Mouse (Mus musculus): ENCODE measurements at regions not wholly inside any gene's neighbourhood (a gene's known extent, or its start where the extent isn't known, plus 50 kb on each side); places are given as distances from the start of the nearest gene placed in this dataset.

- no peak overlapping the region for H3K9ac ChIP-seq (ENCODE audit: insufficient read depth, low read depth, low read length, poor library complexity, severe bottlenecking)
Measured at GRCm38 (mm10) chr13:59972093-59972427, 149.1 kb upstream of the Tut7 start.

DNA sequence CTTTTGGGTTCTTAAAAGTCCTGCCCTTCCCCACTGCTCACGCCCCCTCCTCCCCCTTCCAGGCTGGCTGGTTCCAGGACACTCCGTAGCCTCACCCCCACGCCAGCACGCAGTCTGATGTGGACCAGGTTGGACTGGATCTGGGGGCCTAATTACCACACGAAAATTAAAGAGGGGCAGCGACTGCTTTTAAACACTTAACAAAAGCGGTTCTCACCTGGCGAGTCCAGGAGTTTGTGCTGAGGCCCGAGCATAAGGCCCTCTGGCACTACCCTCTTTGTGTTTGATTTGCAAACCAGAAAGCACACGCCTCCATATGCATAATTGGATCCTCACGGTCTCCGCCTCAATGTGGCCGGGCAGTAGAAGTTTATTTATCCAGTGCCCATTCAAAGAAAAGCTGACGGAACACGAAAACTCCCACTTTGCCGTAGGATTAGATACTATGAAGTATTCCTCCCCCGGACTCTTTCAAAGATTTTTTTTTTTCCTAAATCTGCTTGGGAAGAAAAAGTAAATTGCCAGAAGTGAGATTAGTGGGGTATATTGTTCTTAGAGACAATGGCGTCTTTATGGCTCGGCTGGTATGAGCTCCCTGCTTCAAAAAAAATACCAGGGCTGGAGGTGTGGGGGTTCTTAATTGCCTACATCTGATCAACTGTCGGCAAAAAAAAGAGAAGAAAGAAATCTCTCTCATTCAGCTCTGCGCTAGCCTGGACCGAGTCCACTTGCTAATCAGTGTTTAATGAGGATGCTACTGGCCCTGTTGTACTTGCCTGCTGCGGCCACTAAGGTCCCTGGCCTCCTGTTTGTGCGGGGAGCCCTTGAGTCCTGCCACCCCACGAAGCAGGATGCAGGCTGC, 148.5 kb upstream of the Tut7 start:
- in situ Hi-C loops (cut with MboI; ENCODE audit: low sequenced_read_pairs in 2 of 2, unreplicated experiment in 2 of 2) = no loop called here
- no peak for TF ChIP-seq CHD2 (IDR thresholded peaks at IDR 0.05; ENCODE audit: low read depth, low read length)
- no peak for TF ChIP-seq ZC3H11A (IDR thresholded peaks at IDR 0.05; ENCODE audit: borderline replicate concordance, low read depth, low read length)
- TF ChIP-seq MAFK (IDR thresholded peaks at IDR 0.05; ENCODE audit: insufficient read depth, low read depth, low read length) = no peak
- no peak for TF ChIP-seq HCFC1 (IDR thresholded peaks at IDR 0.05; ENCODE audit: borderline replicate concordance, insufficient read depth, low read length)
- no peak for TF ChIP-seq ZNF384 (IDR thresholded peaks at IDR 0.05; ENCODE audit: low read depth, low read length)
- peaks cover 0 to 7% of the 10 kb centered on the region in 2 experiments; a peak in 2 of 4 replicates for H3K4me1 ChIP-seq (ENCODE audit: control insufficient read depth in 2 of 2, insufficient read depth in 2 of 2, low read length in 2 of 2, poor library complexity in 1 of 2)
- peak overlapping the region in 1 of 2 experiments; percentile 14; a peak in 1 of 4 replicates for H3K4me3 ChIP-seq (ENCODE audit: insufficient read depth in 1 of 2, low read depth in 1 of 2, low read length in 2 of 2, poor library complexity in 1 of 2, severe bottlenecking in 1 of 2)
- no peak overlapping the region for H3K27ac ChIP-seq (ENCODE audit: insufficient read depth, low read depth, low read length, poor library complexity, severe bottlenecking)
- DNase-seq (ENCODE audit: low read depth, low spot score) = no peak
- no peaks in the 10 kb centered on the region for H3K9me3 ChIP-seq (ENCODE audit: control insufficient read depth, insufficient read depth, low read depth, low read length)
- no peaks in the 10 kb centered on the region for H3K36me3 ChIP-seq (ENCODE audit: control insufficient read depth, insufficient read depth, low read length, poor library complexity, severe bottlenecking)
- H3K9ac ChIP-seq (ENCODE audit: insufficient read depth, low read depth, low read length, poor library complexity, severe bottlenecking) = no peak overlapping the region

More at GRCm38 (mm10) chr13:59972093-59972427, 149.1 kb upstream of the Tut7 start:
- TF ChIP-seq MAFK (IDR thresholded peaks at IDR 0.05; ENCODE audit: insufficient read depth, low read depth, low read length) (no peak), HCFC1 (IDR thresholded peaks at IDR 0.05; ENCODE audit: borderline replicate concordance, insufficient read depth, low read length) (no peak), ZNF384 (IDR thresholded peaks at IDR 0.05; ENCODE audit: low read depth, low read length) (no peak), ZC3H11A (IDR thresholded peaks at IDR 0.05; ENCODE audit: borderline replicate concordance, low read depth, low read length) (no peak), CHD2 (IDR thresholded peaks at IDR 0.05; ENCODE audit: low read depth, low read length) (no peak)
- Histone ChIP-seq H3K9me3 (ENCODE audit: control insufficient read depth, insufficient read depth, low read depth, low read length) (no peaks in the 10 kb centered on the region), H3K36me3 (ENCODE audit: control insufficient read depth, insufficient read depth, low read length, poor library complexity, severe bottlenecking) (no peaks in the 10 kb centered on the region), H3K4me1 (ENCODE audit: control insufficient read depth in 2 of 2, insufficient read depth in 2 of 2, low read length in 2 of 2, poor library complexity in 1 of 2) (peaks cover 0 to 7% of the 10 kb centered on the region in 2 experiments; a peak in 2 of 4 replicates), H3K27ac (ENCODE audit: insufficient read depth, low read depth, low read length, poor library complexity, severe bottlenecking) (no peak overlapping the region), H3K4me3 (ENCODE audit: insufficient read depth in 1 of 2, low read depth in 1 of 2, low read length in 2 of 2, poor library complexity in 1 of 2, severe bottlenecking in 1 of 2) (no peak overlapping the region)
- DNase-seq (ENCODE audit: low read depth, low spot score) = no peak
- in situ Hi-C loops (cut with MboI; ENCODE audit: low sequenced_read_pairs in 2 of 2, unreplicated experiment in 2 of 2) = no loop called here

- in situ Hi-C loops (cut with MboI; ENCODE audit: low sequenced_read_pairs in 2 of 2, unreplicated experiment in 2 of 2) = no loop called here
Measured at GRCm38 (mm10) chr13:59970430-59970829, 147.5 kb upstream of the Tut7 start.

DNA sequence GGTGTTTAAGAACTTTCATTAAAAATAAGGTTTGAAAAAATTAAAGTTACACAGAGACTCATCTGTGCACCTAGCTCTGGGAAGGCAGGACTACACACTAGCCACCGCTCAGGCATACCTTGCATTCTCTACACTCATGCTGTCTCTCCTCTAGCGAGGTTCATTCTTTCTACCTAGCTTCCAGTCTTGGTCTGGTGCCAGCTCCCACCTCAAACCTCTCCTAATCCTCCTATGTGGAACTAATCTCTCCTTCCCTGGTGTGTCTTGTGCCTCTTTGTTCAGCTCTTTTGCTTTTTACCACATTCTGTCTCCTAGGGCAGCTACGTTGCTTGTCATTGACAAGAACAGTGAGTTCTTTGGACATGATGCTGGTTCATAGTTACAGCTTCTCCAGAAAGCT, 146.5 kb upstream of the Tut7 start:
- H3K4me3 ChIP-seq (ENCODE audit: insufficient read depth in 1 of 2, low read depth in 1 of 2, low read length in 2 of 2, poor library complexity in 1 of 2, severe bottlenecking in 1 of 2) = no peak overlapping the region
- in situ Hi-C loops (cut with MboI; ENCODE audit: low sequenced_read_pairs in 2 of 2, unreplicated experiment in 2 of 2) = no loop called here
- H3K27ac ChIP-seq (ENCODE audit: insufficient read depth, low read depth, low read length, poor library complexity, severe bottlenecking) = no peak overlapping the region
- DNase-seq (ENCODE audit: low read depth, low spot score) = no peak
- H3K9ac ChIP-seq (ENCODE audit: insufficient read depth, low read depth, low read length, poor library complexity, severe bottlenecking) = no peak overlapping the region
- no peaks in the 10 kb centered on the region for H3K9me3 ChIP-seq (ENCODE audit: control insufficient read depth, insufficient read depth, low read depth, low read length)
- no peaks in the 10 kb centered on the region for H3K36me3 ChIP-seq (ENCODE audit: control insufficient read depth, insufficient read depth, low read length, poor library complexity, severe bottlenecking)
- TF ChIP-seq CHD2 (IDR thresholded peaks at IDR 0.05; ENCODE audit: low read depth, low read length) (no peak), ZC3H11A (IDR thresholded peaks at IDR 0.05; ENCODE audit: borderline replicate concordance, low read depth, low read length) (no peak), MAFK (IDR thresholded peaks at IDR 0.05; ENCODE audit: insufficient read depth, low read depth, low read length) (no peak), ZNF384 (IDR thresholded peaks at IDR 0.05; ENCODE audit: low read depth, low read length) (no peak), HCFC1 (IDR thresholded peaks at IDR 0.05; ENCODE audit: borderline replicate concordance, insufficient read depth, low read length) (no peak)
- peaks cover 0 to 7% of the 10 kb centered on the region in 2 experiments; a peak in 2 of 4 replicates for H3K4me1 ChIP-seq (ENCODE audit: control insufficient read depth in 2 of 2, insufficient read depth in 2 of 2, low read length in 2 of 2, poor library complexity in 1 of 2)

More at GRCm38 (mm10) chr13:59970430-59970829, 147.5 kb upstream of the Tut7 start:
- Histone ChIP-seq H3K4me3 (ENCODE audit: insufficient read depth in 1 of 2, low read depth in 1 of 2, low read length in 2 of 2, poor library complexity in 1 of 2, severe bottlenecking in 1 of 2) (no peak overlapping the region), H3K4me1 (ENCODE audit: control insufficient read depth in 2 of 2, insufficient read depth in 2 of 2, low read length in 2 of 2, poor library complexity in 1 of 2) (peaks cover 0 to 7% of the 10 kb centered on the region in 2 experiments; a peak in 2 of 4 replicates), H3K36me3 (ENCODE audit: control insufficient read depth, insufficient read depth, low read length, poor library complexity, severe bottlenecking) (no peaks in the 10 kb centered on the region), H3K27ac (ENCODE audit: insufficient read depth, low read depth, low read length, poor library complexity, severe bottlenecking) (no peak overlapping the region), H3K9me3 (ENCODE audit: control insufficient read depth, insufficient read depth, low read depth, low read length) (no peaks in the 10 kb centered on the region), H3K9ac (ENCODE audit: insufficient read depth, low read depth, low read length, poor library complexity, severe bottlenecking) (no peak overlapping the region)
- DNase-seq (ENCODE audit: low read depth, low spot score) = no peak
- no peak for TF ChIP-seq MAFK (IDR thresholded peaks at IDR 0.05; ENCODE audit: insufficient read depth, low read depth, low read length)
- no peak for TF ChIP-seq ZNF384 (IDR thresholded peaks at IDR 0.05; ENCODE audit: low read depth, low read length)
- no peak for TF ChIP-seq CHD2 (IDR thresholded peaks at IDR 0.05; ENCODE audit: low read depth, low read length)
- TF ChIP-seq ZC3H11A (IDR thresholded peaks at IDR 0.05; ENCODE audit: borderline replicate concordance, low read depth, low read length) = no peak
- no peak for TF ChIP-seq HCFC1 (IDR thresholded peaks at IDR 0.05; ENCODE audit: borderline replicate concordance, insufficient read depth, low read length)
